Mouse (Mus musculus) liver, embryonic 14.5 days (tissue): ENCODE measurements around the gene Sprr2a1.
"Not testable (repeated sequence)": the region's sequence is repeated elsewhere in the genome, so short reads cannot be mapped to it uniquely, and the experiment has no call there.

Experiments used
- CTCF ChIP-seq: IDR thresholded peaks from 2 replicates; pipeline ENCODE4 v1.5.1; 2016; ENCODE audit warnings: antibody characterized with exemption, low read depth, control low read depth
- EP300 ChIP-seq: IDR thresholded peaks from 2 replicates; pipeline ENCODE4 v1.6.1; 2016; ENCODE audit warnings: antibody characterized with exemption, low read depth

- not testable (repeated sequence) for TF ChIP-seq CTCF, EP300
Observed at GRCm38 (mm10) chr3:92239197-92239596, 23.6 kb downstream of the Sprr2a1 start.
